Mouse (Mus musculus) lung, postnatal 0 days (tissue): ENCODE data around the gene Bahcc1.

Experiments
- CTCF ChIP-seq: IDR thresholded peaks from 2 replicates; pipeline ENCODE4 v1.5.1; 2016; ENCODE audit warnings: antibody characterized with exemption, mild to moderate bottlenecking
- EP300 ChIP-seq: IDR thresholded peaks from 2 replicates; pipeline ENCODE4 v1.6.1; 2016; ENCODE audit warnings: antibody characterized with exemption, mild to moderate bottlenecking, control low read depth

DNA sequence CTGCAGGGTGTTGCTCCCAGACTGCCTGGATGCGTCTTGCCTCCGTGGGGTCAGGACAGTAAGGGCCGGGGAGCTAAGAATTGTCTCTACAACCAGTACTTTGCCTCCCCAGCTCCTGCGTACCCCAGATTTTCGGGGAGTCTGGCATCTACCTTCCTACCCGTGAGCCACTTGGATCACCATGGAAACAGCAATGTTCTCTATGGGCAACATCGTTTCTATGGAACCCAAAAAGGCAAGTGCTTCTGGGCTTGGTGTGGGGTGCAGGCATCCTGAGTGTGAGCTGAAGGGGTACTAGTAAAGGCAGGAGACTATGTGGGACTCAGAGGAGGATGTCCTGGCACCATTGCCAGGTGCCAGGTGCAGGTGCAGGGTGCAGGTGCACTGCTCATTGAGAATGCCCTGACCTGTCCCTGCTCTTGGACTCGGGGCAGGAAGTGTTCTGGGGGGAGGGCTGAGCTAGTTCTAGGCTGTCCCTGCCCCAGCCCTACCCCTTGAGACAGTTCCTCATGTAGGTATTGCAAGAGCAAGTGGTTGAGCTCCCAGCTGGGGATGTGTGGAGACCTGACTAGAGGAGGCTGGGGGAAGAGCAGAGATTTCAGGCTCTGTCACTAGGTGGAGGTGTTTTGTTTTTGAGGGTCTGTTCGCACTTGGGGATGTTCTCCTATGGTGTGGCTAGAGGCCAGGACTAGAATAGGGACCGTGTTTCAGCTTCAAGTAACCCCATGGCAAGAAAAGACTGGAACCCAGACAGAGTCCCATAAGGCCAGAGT lies 35.6 kb downstream of the Bahcc1 start:
- TF ChIP-seq CTCF: peak; percentile 41
- TF ChIP-seq EP300: no peak
